Mouse (Mus musculus) right cerebral cortex, postnatal 25 days (tissue): Measurements from ENCODE around the gene Clps.

Experiments
- DNase-seq: peaks from one replicate; pipeline ENCODE4 v3.0.0; 2022

Clps gene

GRCm38 (mm10) chr17:28517956-28518614, 42.5 kb downstream of the Clps start:
- DNase-seq = peak; percentile 89

- DNase-seq = peak; percentile 43
Measured at GRCm38 (mm10) chr17:28517441-28517955, 43.1 kb downstream of the Clps start, which contains the start of gene Fkbp5. Fkbp5 (minus strand) TSS chr17:28517527.

GRCm38 (mm10) chr17:28516881-28517280, 43.7 kb downstream of the Clps start:
- DNase-seq = no peak

- no peak for DNase-seq
Measured at GRCm38 (mm10) chr17:28515431-28516341, 44.9 kb downstream of the Clps start.

- no peak for DNase-seq
Measured at GRCm38 (mm10) chr17:28514555-28514954, 46.0 kb downstream of the Clps start.

- no peak for DNase-seq
Measured at GRCm38 (mm10) chr17:28513844-28514243, 46.7 kb downstream of the Clps start.

GRCm38 (mm10) chr17:28513337-28513736, 47.2 kb downstream of the Clps start:
- DNase-seq = no peak

GRCm38 (mm10) chr17:28512696-28513095, 47.9 kb downstream of the Clps start:
- no peak for DNase-seq

GRCm38 (mm10) chr17:28511616-28512541, 48.7 kb downstream of the Clps start:
- no peak for DNase-seq

GRCm38 (mm10) chr17:28510445-28511342, 49.9 kb downstream of the Clps start:
- DNase-seq = no peak
